10 mouse cellular contexts compared by ENCODE assay signal in the genomic region with DNA sequence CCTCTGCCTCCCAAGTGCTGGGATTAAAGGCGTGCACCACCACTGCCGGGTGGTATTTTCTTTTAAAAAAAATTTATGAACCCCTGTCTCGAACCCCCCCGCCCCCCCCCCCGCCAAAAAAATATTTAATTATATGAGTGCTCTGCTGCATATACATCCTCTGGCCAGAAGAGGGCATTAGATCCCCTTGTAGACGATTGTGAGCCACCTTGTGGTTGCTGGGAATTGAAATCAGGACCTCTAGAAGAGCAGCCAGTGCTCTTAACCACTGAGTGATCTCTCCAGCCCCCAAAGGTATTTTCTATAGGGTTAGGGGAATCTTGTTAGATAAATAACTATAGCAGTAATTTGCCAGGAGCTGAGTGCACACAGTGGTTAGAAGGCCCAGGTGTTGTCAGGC. TPM values are rescaled to one million over a fixed set of nuclear protein-coding genes. Genes with fewer than 3 reads are reported as not detected.
A peak's percentile ranks its signal among the peaks of the same experiment; 100 is the strongest.
DNase-seq lines count a peak whose midpoint lies in the region; ATAC-seq and TF ChIP-seq lines count a peak whose summit lies in the region.
"Had no signal": no experiment of that assay in that cellular context is flagged by ENCODE, and none has a peak within 500 bp of the region (broad histone marks: within the 10 kb centered on the region; RNA-seq: fewer than 3 reads in every experiment).

No protein-coding gene starts in this region.

- H3K4me2 ChIP-seq in kidney, embryonic 14.5 days (replicated peaks; ENCODE audit: low read depth, low read length), result no peak overlapping the region
- no peak overlapping the region for H3K4me2 ChIP-seq in lung, postnatal 0 days (replicated peaks; ENCODE audit: low read depth, low read length)
- H3K4me2 ChIP-seq: embryonic facial prominence, embryonic 12.5 days; limb, embryonic 12.5 days had no signal

- no peaks in the 10 kb centered on the region for H3K9me3 ChIP-seq in kidney, embryonic 14.5 days (ENCODE audit: control insufficient read depth, low read length)
- no peaks in the 10 kb centered on the region for H3K9me3 ChIP-seq in lung, postnatal 0 days (ENCODE audit: low read length)
- H3K9me3 ChIP-seq: embryonic facial prominence, embryonic 12.5 days; limb, embryonic 12.5 days had no signal

- TF ChIP-seq CTCF in lung, postnatal 0 days (IDR thresholded peaks at IDR 0.05), result peak; percentile 83

- DNase-seq in kidney, adult 18-20 months, result peak; percentile 39
- peak; percentile 68 for DNase-seq in ES-CJ7 (ENCODE audit: low read depth, low spot score)
- peak; percentile 21 to 29 for DNase-seq in cerebellum, postnatal 14 days
- peak; percentile 70 for DNase-seq in lung, postnatal 0 days (ENCODE audit: low spot score)
- peak; percentile 53 for DNase-seq in thymus, postnatal 4 days
- no peak for DNase-seq in urinary bladder, postnatal 10 days (ENCODE audit: low spot score)
- DNase-seq in testis, postnatal 10 days (ENCODE audit: low spot score), result no peak

- no peaks in the 10 kb centered on the region; the same call in none of the 2 replicates for H3K27me3 ChIP-seq in kidney, embryonic 14.5 days (ENCODE audit: control insufficient read depth, insufficient read depth, low read length)
- no peaks in the 10 kb centered on the region for H3K27me3 ChIP-seq in lung, postnatal 0 days (replicated peaks; ENCODE audit: insufficient read depth, low read length)

- no peak for TF ChIP-seq EP300 in lung, postnatal 0 days (IDR thresholded peaks at IDR 0.05)

- H3K4me1 ChIP-seq in kidney, embryonic 14.5 days (ENCODE audit: control insufficient read depth, insufficient read depth, low read length), result peaks cover 9% of the 10 kb centered on the region
- peaks cover 8% of the 10 kb centered on the region; the same call in 1 of the 2 replicates for H3K4me1 ChIP-seq in lung, postnatal 0 days (ENCODE audit: insufficient read depth, low read depth, low read length)

- H3K27ac ChIP-seq in kidney, embryonic 14.5 days (ENCODE audit: low read depth, low read length), result no peak overlapping the region
- no peak overlapping the region for H3K27ac ChIP-seq in lung, postnatal 0 days (ENCODE audit: low read length)
- H3K27ac ChIP-seq: embryonic facial prominence, embryonic 12.5 days; limb, embryonic 12.5 days had no signal

- WGBS in kidney, embryonic 14.5 days, result 4% methylated on average over 6 of the region's 6 CpGs
- WGBS in lung, postnatal 0 days, result 1% methylated on average over 6 of the region's 6 CpGs

- no peak overlapping the region for H3K4me3 ChIP-seq in kidney, embryonic 14.5 days (ENCODE audit: low read length)
- H3K4me3 ChIP-seq in lung, postnatal 0 days (ENCODE audit: low read depth, low read length), result no peak overlapping the region
- H3K4me3 ChIP-seq: embryonic facial prominence, embryonic 12.5 days; limb, embryonic 12.5 days had no signal

- no peak for ATAC-seq in kidney, embryonic 14.5 days (ENCODE audit: low FRiP score, low TSS enrichment)
- no peak for ATAC-seq in lung, postnatal 0 days

- no peak overlapping the region for H3K9ac ChIP-seq in kidney, embryonic 14.5 days (ENCODE audit: low read depth, low read length)
- H3K9ac ChIP-seq in lung, postnatal 0 days (replicated peaks; ENCODE audit: low read depth), result no peak overlapping the region
- H3K9ac ChIP-seq: embryonic facial prominence, embryonic 12.5 days; limb, embryonic 12.5 days had no signal

- H3K36me3 ChIP-seq in kidney, embryonic 14.5 days (ENCODE audit: control insufficient read depth, insufficient read depth, low read length), result no peaks in the 10 kb centered on the region
- no peaks in the 10 kb centered on the region for H3K36me3 ChIP-seq in lung, postnatal 0 days (ENCODE audit: insufficient read depth, low read length)
- H3K36me3 ChIP-seq: embryonic facial prominence, embryonic 12.5 days; limb, embryonic 12.5 days had no signal

RNA-seq across cellular contexts. Expression of a gene that starts 2.5 kb away (rescaled TPM):
- polyA plus RNA-seq in kidney, embryonic 14.5 days (2014; fragmentation: Nextera tagmentation; extraction: Ambion mirVana), result 376 and 405 TPM in 2 replicates
- polyA plus RNA-seq in lung, postnatal 0 days (2015; fragmentation: Nextera tagmentation; extraction: Ambion mirVana), result 197 and 200 TPM in 2 replicates

RNA-seq across cellular contexts. Expression of a gene that starts 3.4 kb away (rescaled TPM):
- 0.27 and 0.37 TPM in 2 replicates for polyA plus RNA-seq in kidney, embryonic 14.5 days (2014; fragmentation: Nextera tagmentation; extraction: Ambion mirVana)
- polyA plus RNA-seq in lung, postnatal 0 days (2015; fragmentation: Nextera tagmentation; extraction: Ambion mirVana), result 0.07 TPM in 1 of 2 replicates, not detected in the other

RNA-seq across cellular contexts. Expression of a gene that starts 28.4 kb away (rescaled TPM):
- polyA plus RNA-seq in kidney, embryonic 14.5 days (2014; fragmentation: Nextera tagmentation; extraction: Ambion mirVana), result 4.0 and 4.3 TPM in 2 replicates
- polyA plus RNA-seq in lung, postnatal 0 days (2015; fragmentation: Nextera tagmentation; extraction: Ambion mirVana), result 2.0 and 2.2 TPM in 2 replicates

RNA-seq across cellular contexts. Expression of a gene that starts 58.0 kb away (rescaled TPM):
- 0.54 and 0.91 TPM in 2 replicates for polyA plus RNA-seq in kidney, embryonic 14.5 days (2014; fragmentation: Nextera tagmentation; extraction: Ambion mirVana)
- 0.08 and 0.13 TPM in 2 replicates for polyA plus RNA-seq in lung, postnatal 0 days (2015; fragmentation: Nextera tagmentation; extraction: Ambion mirVana)

Comparison
In these comparisons a context has a peak if more than half of its experiments do, and no peak if none do; other contexts are left out.
1. DNase-seq: peak in kidney, adult 18-20 months (single experiment), ES-CJ7 (single experiment), cerebellum, postnatal 14 days (2 of 2), lung, postnatal 0 days (single experiment) and thymus, postnatal 4 days (single experiment); none in urinary bladder, postnatal 10 days (single experiment) and testis, postnatal 10 days (single experiment).